Mouse (Mus musculus) intestine, embryonic 15.5 days (tissue): Measurements from ENCODE around the gene Gemin5. TPM values are rescaled to one million over a fixed set of nuclear protein-coding genes. Genes with fewer than 3 reads are reported as not detected.
A peak's percentile ranks its signal among the peaks of the same experiment; 100 is the strongest.

Experiments used
- ATAC-seq: fragments of 200-750 bp; cut with Nextera tagmentation; 2 replicates; pipeline ENCODE4 v1.8.0; 2017; ENCODE audit warnings: moderate TSS enrichment, moderate library complexity
- H3K27ac ChIP-seq: fragments of 300-500 bp; sonication (generic); 2 replicates; pipeline ENCODE4 v1.5.1; 2015; ENCODE audit warnings: mild to moderate bottlenecking, inconsistent platforms
- H3K27me3 ChIP-seq: fragments of 300-500 bp; sonication (generic); replicated peaks from 2 replicates; pipeline ENCODE4 v1.6.1; 2015; ENCODE audit warnings: inconsistent platforms
- H3K36me3 ChIP-seq: fragments of 300-500 bp; sonication (generic); 2 replicates; pipeline ENCODE4 v1.6.1; 2015; ENCODE audit warnings: inconsistent platforms
- H3K4me1 ChIP-seq: fragments of 300-500 bp; sonication (generic); replicated peaks from 2 replicates; pipeline ENCODE4 v1.6.1; 2015; ENCODE audit warnings: inconsistent platforms
- H3K4me2 ChIP-seq: fragments of 300-500 bp; sonication (generic); replicated peaks from 2 replicates; pipeline ENCODE4 v1.6.1; 2015; ENCODE audit warnings: mild to moderate bottlenecking, inconsistent platforms
- H3K4me3 ChIP-seq: fragments of 300-500 bp; sonication (generic); replicated peaks from 2 replicates; pipeline ENCODE4 v1.5.1; 2015; ENCODE audit warnings: inconsistent platforms
- H3K9ac ChIP-seq: fragments of 300-500 bp; sonication (generic); 2 replicates; pipeline ENCODE4 v1.6.1; 2015; ENCODE audit warnings: inconsistent platforms
- H3K9me3 ChIP-seq: fragments of 300-500 bp; sonication (generic); 2 replicates; pipeline ENCODE4 v1.6.1; 2016; ENCODE audit warnings: inconsistent platforms
- WGBS: fragments of 180-500 bp; shearing (Covaris S2); methylation state at CpG from one replicate; pipeline ENCODE4 v1.1.7; 2015; 5-methylcytosine and 5-hydroxymethylcytosine counted together
- polyA plus RNA-seq: library from polyadenylated mRNA; unstranded; fragments of >200 nt; fragmentation: Nextera tagmentation; extraction: Ambion mirVana; gene quantifications from 2 replicates; pipeline ENCODE4 v1.2.1, GENCODE M21; 2015

Gemin5 gene
- polyA plus RNA-seq, 1 experiment from 2014 or later, result 18.6 TPM

DNA sequence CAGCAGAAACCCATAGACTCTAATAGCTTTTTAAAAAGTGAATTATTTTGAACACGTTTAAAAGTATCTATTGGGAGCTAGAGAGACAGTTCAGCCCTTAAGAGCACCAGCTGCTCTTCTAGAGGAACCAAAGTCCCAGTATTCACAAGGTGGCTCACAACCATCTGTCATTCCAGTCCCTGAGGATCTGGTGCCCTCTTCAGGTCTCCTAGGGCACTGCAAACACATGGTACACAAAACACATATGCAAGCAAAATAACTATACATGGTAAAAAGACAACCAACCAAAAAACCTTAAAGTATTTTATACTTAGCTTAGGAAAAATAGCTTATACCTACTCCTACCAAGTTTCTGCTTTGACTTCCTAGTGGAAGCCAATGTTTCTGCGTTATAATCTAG, 3.3 kb downstream of the Gemin5 start:
- H3K4me1 ChIP-seq, result peaks cover 5% of the 10 kb centered on the region; the same call in 1 of the 2 replicates
- no peaks in the 10 kb centered on the region for H3K9me3 ChIP-seq
- H3K36me3 ChIP-seq, result peaks cover 26% of the 10 kb centered on the region
- H3K9ac ChIP-seq, result no peak overlapping the region
- no peak overlapping the region for H3K4me3 ChIP-seq
- no peaks in the 10 kb centered on the region for H3K27me3 ChIP-seq
- no peak overlapping the region for H3K27ac ChIP-seq
- WGBS, result 94% methylated on average over 2 of the region's 2 CpGs
- no peak overlapping the region for H3K4me2 ChIP-seq
- ATAC-seq, result no peak

GRCm38 (mm10) chr11:58156871-58157270, 11.5 kb downstream of the Gemin5 start:
- Histone ChIP-seq H3K27me3 (no peaks in the 10 kb centered on the region), H3K9me3 (no peaks in the 10 kb centered on the region), H3K9ac (no peak overlapping the region), H3K4me3 (no peak overlapping the region), H3K36me3 (peaks cover 33% of the 10 kb centered on the region), H3K27ac (no peak overlapping the region), H3K4me2 (no peak overlapping the region), H3K4me1 (no peaks in the 10 kb centered on the region)
- whole genome bisulfite sequencing, result 79% methylated on average over 3 of the region's 3 CpGs
- ATAC-seq, result no peak

- H3K36me3 ChIP-seq, result peaks cover 34% of the 10 kb centered on the region
- H3K4me3 ChIP-seq, result no peak overlapping the region
- H3K27ac ChIP-seq, result no peak overlapping the region
- H3K9me3 ChIP-seq, result no peaks in the 10 kb centered on the region
- ATAC-seq, result no peak
- H3K4me1 ChIP-seq, result no peaks in the 10 kb centered on the region
- H3K9ac ChIP-seq, result no peak overlapping the region
- H3K4me2 ChIP-seq, result no peak overlapping the region
- WGBS, result 86% methylated on average over 9 of the region's 9 CpGs
- H3K27me3 ChIP-seq, result no peaks in the 10 kb centered on the region
Observed at GRCm38 (mm10) chr11:58155458-58155857, 12.9 kb downstream of the Gemin5 start.

DNA sequence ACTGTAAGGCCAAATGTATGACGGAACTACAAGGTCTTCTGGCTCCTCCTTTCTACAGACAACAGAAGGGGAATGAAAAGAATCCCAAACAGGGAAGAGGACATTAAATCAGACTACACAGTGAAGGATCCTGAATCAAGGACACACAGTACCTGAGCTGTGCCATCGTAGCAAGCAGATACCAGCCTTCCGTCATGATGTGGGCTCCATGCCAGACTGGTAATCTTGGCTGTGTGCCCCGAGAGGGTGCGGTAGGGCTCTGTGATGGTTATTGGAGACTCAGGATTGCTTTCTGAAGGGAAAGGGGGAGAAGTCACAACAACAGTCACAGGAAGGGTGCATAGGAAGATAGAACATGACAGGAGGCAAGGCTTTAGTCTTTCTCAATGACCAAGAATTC, 22.1 kb downstream of the Gemin5 start:
- H3K4me1 ChIP-seq, result no peaks in the 10 kb centered on the region
- no peak overlapping the region for H3K4me2 ChIP-seq
- H3K36me3 ChIP-seq, result peaks cover 39% of the 10 kb centered on the region
- no peak overlapping the region for H3K9ac ChIP-seq
- no peak overlapping the region for H3K4me3 ChIP-seq
- no peaks in the 10 kb centered on the region for H3K27me3 ChIP-seq
- no peak for ATAC-seq
- no peak overlapping the region for H3K27ac ChIP-seq
- no peaks in the 10 kb centered on the region for H3K9me3 ChIP-seq
- 85% methylated on average over 5 of the region's 5 CpGs for WGBS

GRCm38 (mm10) chr11:58143704-58144426, 24.5 kb downstream of the Gemin5 start:
- Histone ChIP-seq H3K9me3 (no peaks in the 10 kb centered on the region), H3K27ac (no peak overlapping the region), H3K36me3 (peaks cover 47% of the 10 kb centered on the region), H3K4me2 (no peak overlapping the region), H3K9ac (no peak overlapping the region), H3K4me3 (no peak overlapping the region), H3K27me3 (no peaks in the 10 kb centered on the region), H3K4me1 (no peaks in the 10 kb centered on the region)
- ATAC-seq, result no peak
- 86% methylated on average over 9 of the region's 9 CpGs for WGBS

DNA sequence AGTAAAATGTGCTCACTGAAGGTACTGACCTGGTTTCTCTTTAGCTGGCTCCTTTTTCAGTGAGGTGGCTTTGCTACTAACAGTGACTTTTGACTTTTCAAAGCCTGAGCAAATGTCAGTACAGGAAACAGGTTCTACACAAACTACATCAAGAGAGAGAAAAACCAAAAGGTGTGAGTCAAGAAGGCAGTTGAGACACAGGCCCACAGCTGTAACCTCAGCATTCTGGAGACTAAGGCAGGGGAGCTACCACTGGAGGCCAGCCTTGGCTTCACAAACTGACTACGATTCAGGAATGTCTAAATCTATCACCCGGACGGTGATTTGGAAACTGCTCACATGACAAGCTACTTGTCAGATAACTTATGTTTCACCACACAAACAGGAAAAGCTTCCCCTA, 28.9 kb downstream of the Gemin5 start:
- Histone ChIP-seq H3K9ac (no peak overlapping the region), H3K27ac (no peak overlapping the region), H3K27me3 (no peaks in the 10 kb centered on the region), H3K4me1 (no peaks in the 10 kb centered on the region), H3K9me3 (no peaks in the 10 kb centered on the region), H3K36me3 (peaks cover 50% of the 10 kb centered on the region), H3K4me2 (no peak overlapping the region), H3K4me3 (no peak overlapping the region)
- no peak for ATAC-seq
- WGBS, result 80% methylated on average over 3 of the region's 3 CpGs

- no peak overlapping the region for H3K9ac ChIP-seq
- WGBS, result 92% methylated on average over 11 of the region's 11 CpGs
- no peak overlapping the region for H3K27ac ChIP-seq
- no peaks in the 10 kb centered on the region for H3K27me3 ChIP-seq
- H3K4me1 ChIP-seq, result no peaks in the 10 kb centered on the region
- H3K9me3 ChIP-seq, result no peaks in the 10 kb centered on the region
- ATAC-seq, result no peak
- no peak overlapping the region for H3K4me2 ChIP-seq
- H3K4me3 ChIP-seq, result no peak overlapping the region
- H3K36me3 ChIP-seq, result peaks cover 53% of the 10 kb centered on the region
Observed at GRCm38 (mm10) chr11:58138821-58139220, 29.5 kb downstream of the Gemin5 start.

DNA sequence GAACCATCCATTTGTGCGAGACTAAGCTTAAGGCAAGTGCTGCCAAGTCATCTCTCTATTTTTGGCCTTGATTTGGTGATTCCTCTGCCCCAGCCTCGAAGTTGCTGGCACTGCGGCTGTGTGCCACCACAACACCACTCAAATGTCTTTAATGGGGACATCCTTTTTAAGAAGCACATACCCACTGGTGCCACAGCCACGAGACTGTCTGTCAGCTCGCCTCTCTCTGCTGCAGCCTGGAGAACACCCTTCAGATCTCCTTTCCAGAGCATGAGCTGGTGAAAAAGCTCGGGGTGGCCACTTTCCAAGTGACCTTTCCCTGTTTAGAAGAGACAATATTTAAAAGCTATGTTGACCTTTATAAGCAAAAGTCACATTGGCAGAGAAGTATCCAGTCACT, 31.7 kb downstream of the Gemin5 start:
- Histone ChIP-seq H3K4me2 (no peak overlapping the region), H3K9ac (no peak overlapping the region), H3K36me3 (peaks cover 52% of the 10 kb centered on the region), H3K4me1 (no peaks in the 10 kb centered on the region), H3K27me3 (no peaks in the 10 kb centered on the region), H3K9me3 (no peaks in the 10 kb centered on the region), H3K27ac (no peak overlapping the region), H3K4me3 (no peak overlapping the region)
- WGBS, result 95% methylated on average over 6 of the region's 6 CpGs
- ATAC-seq, result no peak

DNA sequence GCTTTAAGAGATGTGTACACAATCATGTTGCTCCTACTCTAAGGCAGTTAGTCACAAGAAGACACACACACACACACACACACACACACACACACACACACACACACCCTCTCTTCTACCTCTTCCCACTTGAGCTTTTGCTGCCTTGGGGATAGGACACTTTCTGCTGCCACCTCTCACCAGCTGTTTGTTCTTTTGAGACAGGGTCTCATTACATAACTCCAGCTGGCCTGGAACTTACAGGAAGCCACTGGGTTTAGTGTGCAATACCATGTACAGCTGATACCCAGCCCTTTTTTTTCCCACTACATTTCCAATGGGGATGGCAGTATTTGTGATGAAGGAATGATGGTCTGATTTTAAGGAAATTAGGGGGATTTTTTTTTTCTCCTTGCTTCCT, 33.0 kb downstream of the Gemin5 start:
- no peaks in the 10 kb centered on the region for H3K27me3 ChIP-seq
- H3K4me2 ChIP-seq, result no peak overlapping the region
- no peak overlapping the region for H3K9ac ChIP-seq
- peaks cover 38% of the 10 kb centered on the region for H3K36me3 ChIP-seq
- no peak overlapping the region for H3K27ac ChIP-seq
- no peaks in the 10 kb centered on the region for H3K4me1 ChIP-seq
- H3K4me3 ChIP-seq, result no peak overlapping the region
- ATAC-seq, result no peak
- H3K9me3 ChIP-seq, result no peaks in the 10 kb centered on the region

DNA sequence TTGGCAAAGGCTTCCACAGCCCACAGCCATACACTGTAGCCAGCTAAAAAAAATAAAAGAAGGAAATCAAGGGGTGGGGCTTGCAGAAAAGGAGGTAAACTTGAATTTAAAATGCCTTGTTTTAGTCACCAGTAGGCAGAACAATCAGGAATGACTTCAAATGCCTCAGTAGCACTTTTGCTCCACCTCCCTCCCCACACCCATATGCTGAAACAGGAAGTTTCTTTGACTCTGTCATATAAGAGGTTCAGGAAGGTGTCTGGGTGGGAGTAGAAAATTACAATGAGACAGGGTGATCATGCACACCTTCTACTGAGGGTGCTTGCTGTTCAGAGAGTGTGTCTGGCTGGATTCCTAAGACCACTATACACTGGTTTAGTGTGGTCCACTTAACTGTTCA, 33.5 kb downstream of the Gemin5 start:
- Histone ChIP-seq H3K9me3 (no peaks in the 10 kb centered on the region), H3K27me3 (no peaks in the 10 kb centered on the region), H3K9ac (no peak overlapping the region), H3K27ac (no peak overlapping the region), H3K4me3 (no peak overlapping the region), H3K36me3 (peaks cover 40% of the 10 kb centered on the region), H3K4me2 (no peak overlapping the region), H3K4me1 (no peaks in the 10 kb centered on the region)
- no peak for ATAC-seq

DNA sequence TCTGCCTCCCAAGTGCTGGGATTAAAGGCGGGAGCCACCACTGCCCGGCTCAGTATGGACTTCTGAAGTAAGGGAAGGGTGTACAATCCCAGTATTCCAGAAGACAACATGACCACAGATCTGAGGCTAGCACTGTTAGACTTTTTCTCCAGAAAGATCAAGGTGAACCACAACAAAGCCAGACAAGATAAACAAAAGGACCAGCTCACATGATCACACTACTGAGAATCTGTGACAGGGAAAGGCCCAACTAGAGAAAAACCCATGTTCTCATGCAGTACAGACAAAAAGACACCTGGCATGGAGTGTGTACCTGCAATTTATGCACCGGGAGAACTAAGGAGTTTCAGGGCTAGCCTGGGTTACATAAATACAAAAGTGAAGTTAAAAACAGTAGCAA, 36.3 kb downstream of the Gemin5 start:
- H3K27ac ChIP-seq, result no peak overlapping the region
- H3K4me1 ChIP-seq, result no peaks in the 10 kb centered on the region
- no peaks in the 10 kb centered on the region for H3K9me3 ChIP-seq
- no peak overlapping the region for H3K4me3 ChIP-seq
- peaks cover 40% of the 10 kb centered on the region for H3K36me3 ChIP-seq
- WGBS, result 97% methylated on average over 3 of the region's 3 CpGs
- no peak overlapping the region for H3K9ac ChIP-seq
- H3K4me2 ChIP-seq, result no peak overlapping the region
- no peaks in the 10 kb centered on the region for H3K27me3 ChIP-seq
- no peak for ATAC-seq

GRCm38 (mm10) chr11:58129302-58129843, 39.0 kb downstream of the Gemin5 start:
- H3K4me2 ChIP-seq, result no peak overlapping the region
- H3K4me3 ChIP-seq, result no peak overlapping the region
- no peaks in the 10 kb centered on the region for H3K4me1 ChIP-seq
- H3K27me3 ChIP-seq, result no peaks in the 10 kb centered on the region
- peak; percentile 76 for ATAC-seq
- 55% methylated on average over 6 of the region's 6 CpGs for WGBS
- no peak overlapping the region for H3K9ac ChIP-seq
- no peaks in the 10 kb centered on the region for H3K9me3 ChIP-seq
- 0 out of 2 replicates have a peak overlapping the region, but pooled peaks have one; percentile 36 for H3K27ac ChIP-seq
- peaks cover 25% of the 10 kb centered on the region for H3K36me3 ChIP-seq

- Histone ChIP-seq H3K4me2 (no peak overlapping the region), H3K9me3 (no peaks in the 10 kb centered on the region), H3K4me3 (no peak overlapping the region), H3K4me1 (no peaks in the 10 kb centered on the region), H3K27ac (no peak overlapping the region), H3K9ac (no peak overlapping the region), H3K27me3 (no peaks in the 10 kb centered on the region), H3K36me3 (peaks cover 21% of the 10 kb centered on the region)
- 66% methylated on average over 2 of the region's 2 CpGs for WGBS
- peak; percentile 54; the same call in 1 of the 2 replicates for ATAC-seq
Observed at GRCm38 (mm10) chr11:58127544-58127943, 40.8 kb downstream of the Gemin5 start.
